ENCODE assay signal across 10 mouse cellular contexts in genomic region chr10:128362568-128362967, GRCm38 (mm10). TPM values are rescaled to one million over a fixed set of nuclear protein-coding genes. Genes with fewer than 3 reads are reported as not detected.
DNase-seq lines count a peak whose midpoint lies in the region; ATAC-seq and TF ChIP-seq lines count a peak whose summit lies in the region.
"Had no signal": no experiment of that assay in that cellular context is flagged by ENCODE, and none has a peak within 500 bp of the region (broad histone marks: within the 10 kb centered on the region; RNA-seq: fewer than 3 reads in every experiment).

No protein-coding gene starts in this region.

- no peak overlapping the region for H3K4me2 ChIP-seq in hindbrain, embryonic 16.5 days (ENCODE audit: low read length)
- H3K4me2 ChIP-seq: limb, embryonic 13.5 days; stomach, embryonic 15.5 days had no signal

- no peaks in the 10 kb centered on the region for H3K9me3 ChIP-seq in E14TG2a.4 (ENCODE audit: low read length)
- H3K9me3 ChIP-seq in hindbrain, embryonic 16.5 days (ENCODE audit: control insufficient read depth, low read length), result no peaks in the 10 kb centered on the region
- H3K9me3 ChIP-seq: limb, embryonic 13.5 days; stomach, embryonic 15.5 days had no signal

- H3K27me3 ChIP-seq in E14TG2a.4 (ENCODE audit: insufficient read depth, low read length), result no peaks in the 10 kb centered on the region
- no peaks in the 10 kb centered on the region for H3K27me3 ChIP-seq in hindbrain, embryonic 16.5 days (replicated peaks; ENCODE audit: control insufficient read depth, insufficient read depth, low read length)
- no peaks in the 10 kb centered on the region for H3K27me3 ChIP-seq in splenic B cell, adult 2 months (ENCODE audit: control insufficient read depth, insufficient read depth, low read length, poor library complexity, severe bottlenecking)
- H3K27me3 ChIP-seq: limb, embryonic 13.5 days; stomach, embryonic 15.5 days had no signal

- H3K27ac ChIP-seq in left cerebral cortex, adult 2 months, result no peak overlapping the region; the same call in 1 of the 2 replicates
- H3K27ac ChIP-seq in hindbrain, embryonic 16.5 days (ENCODE audit: low read depth, low read length), result no peak overlapping the region
- H3K27ac ChIP-seq: limb, embryonic 13.5 days; stomach, embryonic 15.5 days had no signal

- H3K36me3 ChIP-seq in E14TG2a.4 (ENCODE audit: insufficient read depth, low read length), result peaks cover 90% of the 10 kb centered on the region
- peaks cover 38% of the 10 kb centered on the region for H3K36me3 ChIP-seq in hindbrain, embryonic 16.5 days (ENCODE audit: control insufficient read depth, insufficient read depth, low read length)
- H3K36me3 ChIP-seq in splenic B cell, adult 2 months (ENCODE audit: control insufficient read depth, insufficient read depth, low read length, poor library complexity, severe bottlenecking), result peaks cover 4% of the 10 kb centered on the region; the same call in 1 of the 2 replicates

- H3K9ac ChIP-seq in hindbrain, embryonic 16.5 days (ENCODE audit: low read depth, low read length), result no peak overlapping the region
- H3K9ac ChIP-seq: limb, embryonic 13.5 days; stomach, embryonic 15.5 days had no signal

- intact Hi-C loops in left cerebral cortex, adult 2 months (cut with DNase I), result no loop called here

- peaks cover 26% of the 10 kb centered on the region for H3K4me1 ChIP-seq in E14TG2a.4 (replicated peaks; ENCODE audit: low read depth, low read length)
- H3K4me1 ChIP-seq in hindbrain, embryonic 16.5 days (ENCODE audit: control insufficient read depth, insufficient read depth, low read depth, low read length), result peaks cover 4% of the 10 kb centered on the region

- TF ChIP-seq CTCF in left cerebral cortex, adult 2 months (IDR thresholded peaks at IDR 0.05), result peak; percentile 63
- peak; percentile 58 for TF ChIP-seq CTCF in E14TG2a.4 (conservative IDR thresholded peaks at IDR 0.05; ENCODE audit: low read length)

- ATAC-seq in hindbrain, embryonic 16.5 days, result peak; percentile 35; the same call in 1 of the 2 replicates

- 47% methylated on average over 3 of the region's 3 CpGs for WGBS in hindbrain, embryonic 16.5 days

- no peak overlapping the region for H3K4me3 ChIP-seq in left cerebral cortex, adult 2 months
- no peak overlapping the region for H3K4me3 ChIP-seq in E14TG2a.4 (replicated peaks; ENCODE audit: low read length)
- no peak overlapping the region for H3K4me3 ChIP-seq in hindbrain, embryonic 16.5 days (ENCODE audit: low read length)
- H3K4me3 ChIP-seq: erythroblast, embryonic 14.5 days; limb, embryonic 13.5 days; stomach, embryonic 15.5 days had no signal

- DNase-seq in left cerebral cortex, adult 2 months (ENCODE audit: extremely low spot score in 1 of 2, low spot score in 2 of 2), result no peak
- DNase-seq in left cerebral cortex, adult 11 months (ENCODE audit: low spot score), result no peak
- peak; percentile 59 for DNase-seq in R1 (ENCODE audit: low read depth, low spot score)
- DNase-seq in splenic B cell, adult 2 months (ENCODE audit: low read depth, low spot score), result peak; percentile 63
- no peak for DNase-seq in frontal cortex, postnatal 25 days (ENCODE audit: low spot score in 2 of 2)

RNA-seq across cellular contexts. Expression of gene Coq10a, which starts 6.2 kb away (rescaled TPM):
- total RNA-seq in left cerebral cortex, adult 2 months (2021), result 10 to 100 TPM; 53.0 to 54.6 TPM
- polyA plus RNA-seq in hindbrain, embryonic 16.5 days (2015; fragmentation: Nextera tagmentation; extraction: Ambion mirVana), result 11.4 and 32.3 TPM in 2 replicates

RNA-seq across cellular contexts. Expression of gene Ankrd52, which starts 14.3 kb away (rescaled TPM):
- total RNA-seq in left cerebral cortex, adult 2 months (2021), result 10 to 100 TPM; 60.8 to 63.9 TPM
- 9.9 and 12.1 TPM in 2 replicates for polyA plus RNA-seq in hindbrain, embryonic 16.5 days (2015; fragmentation: Nextera tagmentation; extraction: Ambion mirVana)

RNA-seq across cellular contexts. Expression of gene Cs, which starts 25.0 kb away (rescaled TPM):
- total RNA-seq in left cerebral cortex, adult 2 months (2021), result 100 to 1,000 TPM; 216 to 218 TPM
- 303 and 314 TPM in 2 replicates for polyA plus RNA-seq in hindbrain, embryonic 16.5 days (2015; fragmentation: Nextera tagmentation; extraction: Ambion mirVana)

RNA-seq across cellular contexts. Expression of gene Slc39a5, which starts 38.5 kb away (rescaled TPM):
- total RNA-seq in left cerebral cortex, adult 2 months (2021), result not detected
- polyA plus RNA-seq in hindbrain, embryonic 16.5 days (2015; fragmentation: Nextera tagmentation; extraction: Ambion mirVana), result 0.36 and 0.41 TPM in 2 replicates

RNA-seq across cellular contexts. Expression of gene Cnpy2, which starts 40.3 kb away (rescaled TPM):
- total RNA-seq in left cerebral cortex, adult 2 months (2021), result 10 to 100 TPM; 66.8 to 67.5 TPM
- 196 and 202 TPM in 2 replicates for polyA plus RNA-seq in hindbrain, embryonic 16.5 days (2015; fragmentation: Nextera tagmentation; extraction: Ambion mirVana)

Comparison
In these comparisons a context has a peak if more than half of its experiments do, and no peak if none do; other contexts are left out.
1. DNase-seq: peak in R1 (single experiment) and splenic B cell, adult 2 months (single experiment); none in left cerebral cortex, adult 2 months (0 of 2), left cerebral cortex, adult 11 months (single experiment) and frontal cortex, postnatal 25 days (0 of 2).